Mouse (Mus musculus) right cerebral cortex, postnatal 10 days (tissue): ENCODE results near the gene Ercc5.

Source experiments
- DNase-seq, 2 experiments: peaks; one replicate each; pipeline ENCODE4 v3.0.0; 2021; ENCODE audit warnings: low spot score in 2 of 2

Ercc5 gene

DNA sequence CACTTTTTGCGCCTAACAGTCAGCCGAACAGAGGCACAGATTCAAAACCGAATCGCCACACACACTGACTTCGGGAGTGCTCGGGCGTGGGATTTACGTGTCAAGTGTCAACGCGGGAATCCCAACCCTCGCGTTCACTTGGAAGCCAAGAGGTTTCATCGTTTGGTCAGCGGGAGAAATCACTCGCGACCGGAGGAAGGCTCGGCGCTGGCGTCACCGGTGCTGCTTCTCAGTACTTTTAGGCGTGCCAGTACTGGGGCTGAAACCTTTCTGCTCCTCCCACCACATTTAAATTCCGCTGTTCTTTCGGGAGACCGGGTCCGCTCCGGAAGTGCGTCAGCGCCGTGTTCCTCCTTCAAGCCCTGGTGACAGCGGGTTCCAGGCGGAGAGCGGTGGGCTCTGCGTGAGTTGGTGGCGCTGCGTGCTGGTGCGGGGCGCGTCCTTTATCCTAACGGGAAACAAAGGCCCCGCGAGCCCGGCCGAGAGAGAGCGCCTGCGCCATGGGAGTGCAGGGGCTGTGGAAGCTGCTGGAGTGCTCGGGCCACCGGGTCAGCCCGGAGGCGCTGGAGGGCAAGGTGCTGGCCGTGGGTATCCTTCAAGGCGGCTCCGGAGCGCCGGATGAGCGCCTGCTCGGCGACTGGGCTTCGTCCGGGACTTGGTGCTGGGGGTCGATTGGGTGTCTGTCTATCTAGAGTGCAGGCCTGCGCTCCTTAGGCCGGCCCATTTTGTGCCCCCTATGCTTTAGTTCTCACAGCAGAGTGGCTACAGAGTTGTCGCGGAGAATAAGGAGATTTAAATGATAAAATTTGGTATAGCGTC is at the start of gene Ercc5:
Ercc5 (plus strand) TSS at position 182 of the 819 bp plus-strand sequence.
- peak; percentile 93 to 94 for DNase-seq

- DNase-seq, result peak; percentile 41 to 43
Measured at GRCm38 (mm10) chr1:44101448-44102225, 45.9 kb upstream of the Ercc5 start.

GRCm38 (mm10) chr1:44102259-44102717 is 45.3 kb upstream of the Ercc5 start, which contains the start of gene Tex30:
Tex30 (minus strand) TSS chr1:44102441.
- DNase-seq, result peak; percentile 96

DNA sequence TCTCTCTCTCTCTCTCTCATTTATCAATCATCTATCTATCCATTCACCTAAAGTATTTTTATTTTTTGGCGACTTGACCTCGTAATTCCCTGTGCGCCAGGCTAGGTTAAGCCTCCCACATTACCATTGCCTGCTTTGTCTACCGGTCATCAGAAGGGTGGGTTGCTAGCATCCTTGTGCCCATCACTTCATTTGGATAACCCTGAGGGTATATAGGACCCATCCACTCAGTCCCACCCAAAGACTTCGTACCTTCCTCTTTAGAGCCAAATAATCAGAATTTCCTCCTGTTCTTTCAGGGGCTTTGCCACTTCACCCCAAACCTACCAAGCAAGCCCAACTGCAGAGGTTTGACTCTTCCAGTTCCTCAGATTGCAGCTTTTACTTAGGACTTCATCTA is 44.6 kb upstream of the Ercc5 start:
- no peak for DNase-seq

GRCm38 (mm10) chr1:44117571-44117970 is 30.0 kb upstream of the Ercc5 start:
- no peak for DNase-seq

- DNase-seq, result peak; percentile 96 to 98
Measured at GRCm38 (mm10) chr1:44118239-44119054, 29.1 kb upstream of the Ercc5 start, which contains the start of the genes Kdelc1 and Bivm. Kdelc1 (minus strand) TSS chr1:44118808. Bivm (plus strand) TSS chr1:44118957.

DNA sequence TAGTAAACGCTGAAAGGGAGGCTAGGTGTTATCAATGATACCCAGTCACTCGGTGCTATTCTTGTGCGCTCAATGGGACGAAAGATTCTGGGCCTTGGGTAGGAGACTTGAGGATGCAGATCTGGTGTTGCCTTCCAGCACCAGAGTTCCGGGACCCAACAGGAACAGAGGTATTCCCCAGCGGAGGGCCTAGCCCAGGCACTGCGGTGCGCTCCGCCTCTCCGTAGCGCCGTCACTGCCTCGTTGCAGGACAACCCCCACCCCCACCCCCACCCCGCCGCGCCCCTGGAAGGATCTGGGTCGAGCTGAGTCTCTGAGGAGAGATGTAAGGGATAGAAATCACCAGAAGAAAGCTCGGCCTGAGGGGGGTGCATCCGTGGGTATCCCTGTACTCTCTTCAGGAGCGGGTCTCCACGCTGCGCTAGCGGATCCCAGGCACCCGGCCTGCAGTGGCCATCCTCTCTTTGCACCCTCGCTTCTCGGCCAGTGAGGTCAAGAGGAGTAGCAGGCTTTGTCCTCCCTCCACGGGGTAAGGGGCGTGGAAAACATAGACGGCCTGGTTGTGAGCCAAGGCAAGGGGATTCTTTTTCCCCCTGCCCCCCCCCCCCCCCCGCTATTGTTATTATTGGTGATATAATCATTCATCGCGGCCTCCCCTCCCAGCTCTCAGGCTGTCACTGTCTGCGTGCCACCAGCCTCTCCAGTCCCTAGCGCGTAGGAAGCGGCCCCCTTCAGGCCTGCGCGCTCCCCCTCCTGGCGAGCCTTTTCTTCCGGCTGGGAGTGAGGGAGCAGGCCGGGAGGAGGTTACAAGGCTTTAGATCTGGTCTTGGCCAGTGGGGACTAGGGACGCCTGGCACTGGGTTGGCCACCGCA is 28.1 kb upstream of the Ercc5 start:
- peak; percentile 88 to 90 for DNase-seq

DNA sequence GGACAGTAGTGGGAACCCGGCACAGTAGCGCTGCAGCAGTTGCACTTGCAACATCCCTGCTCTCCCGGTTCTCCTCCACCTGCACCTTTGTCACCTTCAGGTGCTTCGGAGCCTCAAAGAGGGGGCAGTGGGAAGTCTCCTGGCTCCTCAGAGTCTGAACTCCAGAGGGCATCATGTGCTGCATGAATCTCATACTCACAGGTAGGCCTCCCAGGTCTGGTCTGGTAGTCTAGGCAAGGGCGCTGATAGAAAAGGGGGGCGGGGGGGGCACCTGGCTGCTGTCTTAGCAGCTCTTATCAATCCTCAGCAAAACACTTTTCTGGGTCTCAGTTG is 27.5 kb upstream of the Ercc5 start:
- no peak for DNase-seq

DNA sequence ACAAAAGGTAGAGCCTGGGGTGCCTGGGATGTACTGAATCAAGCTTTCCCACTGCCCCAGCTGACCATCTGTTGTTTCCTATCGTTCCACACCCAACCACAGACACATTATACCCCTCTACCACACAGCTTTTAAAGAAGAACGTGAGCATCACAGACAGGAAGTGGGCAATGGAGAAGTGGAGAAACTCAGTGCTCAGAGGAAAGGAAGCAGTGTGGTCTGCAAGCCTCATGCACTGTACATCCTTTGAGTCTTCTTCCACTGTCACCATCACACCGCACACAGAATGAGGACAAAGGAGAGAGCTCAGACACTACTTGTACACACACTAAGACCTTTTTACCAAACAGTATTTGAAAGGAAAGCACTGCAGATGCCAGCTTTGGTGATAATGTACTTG is 25.3 kb upstream of the Ercc5 start:
- no peak for DNase-seq

DNA sequence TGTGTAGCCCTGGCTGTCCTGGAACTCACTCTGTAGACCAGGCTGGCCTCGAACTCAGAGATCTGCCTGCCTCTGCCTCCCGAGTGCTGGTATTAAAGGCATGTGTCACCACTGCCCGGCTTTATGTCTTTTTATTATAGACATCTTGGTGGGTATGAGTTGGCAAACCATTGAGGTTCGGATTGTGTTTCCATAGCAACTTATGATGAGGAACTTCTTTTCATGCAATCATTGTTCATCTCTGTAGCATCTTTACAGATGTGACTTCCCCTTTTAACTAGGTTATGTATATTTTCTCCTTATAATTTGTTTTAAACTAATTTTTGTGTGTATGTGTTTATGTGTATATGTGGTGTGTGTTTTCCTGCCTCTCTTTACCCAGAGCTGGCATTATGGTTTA is 22.0 kb upstream of the Ercc5 start:
- no peak for DNase-seq

DNA sequence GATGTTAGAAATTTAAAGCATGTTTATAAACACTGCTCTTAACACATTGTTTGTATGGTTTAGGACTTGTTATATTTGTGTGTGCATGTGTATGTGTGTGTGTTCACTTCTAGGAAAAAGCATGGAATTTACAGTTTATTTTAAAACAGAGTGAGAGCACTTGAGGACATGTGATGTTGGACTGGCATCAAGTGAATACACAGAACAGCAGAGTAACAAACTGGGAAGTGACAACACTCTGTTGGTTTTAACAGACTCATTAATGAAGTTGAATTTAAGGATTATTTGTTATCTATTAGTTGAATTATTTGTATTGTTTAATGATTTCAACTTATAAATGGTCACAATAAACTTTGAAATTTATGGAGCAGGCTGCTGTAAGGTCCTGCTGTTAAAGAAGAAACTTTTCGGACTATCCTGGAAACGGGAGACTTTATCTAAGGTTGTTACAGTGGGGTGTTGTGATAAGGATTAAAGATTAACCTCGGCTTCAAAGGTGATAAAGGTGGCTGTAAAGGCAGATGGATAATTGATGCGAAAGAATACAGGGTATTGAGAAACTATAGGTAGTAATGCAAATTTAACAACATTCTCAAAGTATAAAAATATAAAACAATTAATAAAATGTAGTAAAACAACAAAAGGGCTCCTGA is 17.5 kb upstream of the Ercc5 start:
- no peak for DNase-seq

GRCm38 (mm10) chr1:44140232-44140631 is 7.3 kb upstream of the Ercc5 start:
- DNase-seq, result no peak

DNA sequence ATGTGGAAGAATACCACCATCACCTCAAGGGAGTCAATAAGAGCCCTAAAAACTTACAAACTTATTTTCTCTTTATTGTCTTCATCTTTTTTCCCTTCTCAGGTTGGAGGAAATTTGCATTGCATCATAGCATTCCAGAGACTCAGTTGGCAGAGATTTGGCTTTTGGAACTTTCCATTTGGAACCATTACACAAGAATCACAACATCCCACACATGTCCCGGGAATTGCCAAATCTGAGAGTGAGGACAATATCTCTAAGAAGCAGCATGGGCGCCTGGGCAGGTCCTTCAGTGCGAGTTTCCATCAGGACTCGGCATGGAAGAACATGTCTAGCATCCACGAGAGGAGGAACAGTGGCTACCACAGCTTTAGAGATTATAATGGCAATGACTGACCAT is 4.8 kb upstream of the Ercc5 start:
- no peak for DNase-seq

- no peak for DNase-seq
Measured at GRCm38 (mm10) chr1:44148706-44149105, 1.2 kb downstream of the Ercc5 start.

DNA sequence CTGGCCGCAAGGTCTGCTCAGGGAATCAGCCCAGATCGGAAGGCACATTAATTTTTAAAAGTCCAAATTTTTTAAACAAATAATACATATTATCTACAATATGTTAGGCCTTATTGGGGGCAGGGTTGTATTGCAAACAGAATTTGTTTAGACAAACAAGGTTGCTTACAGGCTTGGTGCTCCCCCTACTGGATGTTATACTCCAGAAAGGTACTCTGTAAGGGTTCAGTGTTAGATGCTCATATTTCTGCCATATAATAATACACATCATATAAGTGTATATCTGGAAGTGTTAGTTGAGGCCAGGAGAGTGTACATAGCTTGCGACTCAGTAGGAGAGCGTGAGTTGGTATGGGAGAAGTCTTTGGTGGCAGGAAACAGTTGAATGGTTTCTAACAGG is 7.7 kb downstream of the Ercc5 start:
- no peak for DNase-seq

GRCm38 (mm10) chr1:44158317-44158716 is 10.8 kb downstream of the Ercc5 start:
- DNase-seq, result no peak

- no peak for DNase-seq
Measured at GRCm38 (mm10) chr1:44161818-44162217, 14.3 kb downstream of the Ercc5 start.

DNA sequence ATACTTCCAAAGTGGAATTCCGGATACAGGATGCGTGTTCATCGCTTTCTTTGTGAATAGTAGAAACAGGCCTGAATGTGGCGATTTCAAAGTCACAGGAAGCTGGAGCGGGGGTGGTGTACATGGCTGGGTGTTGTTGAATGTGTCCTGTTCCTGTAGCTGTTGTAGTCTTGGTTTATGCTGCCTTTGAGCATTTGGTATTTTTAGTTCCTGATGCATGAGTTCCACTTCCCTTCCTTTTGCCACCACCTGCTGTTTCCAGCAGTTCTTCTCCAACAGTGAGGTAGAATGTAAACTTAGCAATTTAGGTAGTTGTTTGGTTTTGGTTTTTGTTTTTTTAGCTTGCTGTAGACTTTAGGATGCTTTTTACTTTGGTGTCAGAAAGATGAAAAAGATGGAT is 14.8 kb downstream of the Ercc5 start:
- DNase-seq, result no peak

GRCm38 (mm10) chr1:44167859-44168383 is 20.4 kb downstream of the Ercc5 start:
- no peak for DNase-seq

GRCm38 (mm10) chr1:44172656-44173055 is 25.1 kb downstream of the Ercc5 start:
- DNase-seq, result no peak
